Mouse (Mus musculus) lung, postnatal 36 days (tissue): ENCODE data around the gene Slc6a20a.
"Not testable (repeated sequence)": the region's sequence is repeated elsewhere in the genome, so short reads cannot be mapped to it uniquely, and the experiment has no call there.

ENCODE experiments used
- DNase-seq: peaks from one replicate; pipeline ENCODE4 v3.0.0; 2022; ENCODE audit warnings: mixed read lengths

Slc6a20a gene

DNA sequence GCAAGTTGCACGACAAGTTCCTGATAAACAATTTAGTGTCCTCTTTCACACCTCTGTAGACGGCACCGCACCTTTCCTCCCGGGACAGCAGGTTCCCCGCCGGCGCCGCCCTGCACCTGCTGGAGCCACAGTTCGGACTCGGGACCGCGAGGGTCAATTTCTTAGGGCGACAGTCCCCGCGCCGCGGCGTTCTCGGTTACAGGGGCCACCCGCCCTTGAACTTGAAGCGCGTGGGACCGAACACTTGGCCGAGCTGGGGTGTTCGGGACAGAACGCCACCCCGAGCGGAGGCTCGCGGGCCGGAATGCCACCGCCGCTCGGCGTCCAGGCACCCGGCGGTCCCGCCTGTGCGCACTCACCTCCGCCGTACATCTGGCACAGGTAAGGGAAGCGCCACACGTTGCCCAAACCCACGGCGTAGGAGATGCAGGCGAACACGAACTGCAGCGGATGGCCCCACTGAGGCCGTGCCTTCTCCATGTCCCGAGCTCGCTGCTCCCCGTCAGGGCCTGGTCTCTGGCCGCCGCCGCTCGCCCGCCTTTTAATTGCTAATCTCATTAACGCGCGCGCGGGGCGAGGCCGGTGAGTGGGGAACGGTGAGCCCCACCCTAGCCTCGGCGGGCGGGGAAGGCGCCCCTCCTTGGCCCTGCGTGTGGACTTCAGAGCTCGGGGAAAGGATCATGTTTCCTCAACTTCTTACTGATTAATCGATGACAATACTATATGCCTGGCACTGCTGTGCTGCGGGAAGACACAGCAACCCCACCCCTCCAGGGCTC is at the start of gene Slc6a20a, which contains the start of gene Ccr9:
TSS of gene Slc6a20a (minus strand) at position 559 of the 779 bp plus-strand sequence.
TSS of gene Ccr9 (plus strand) at position 113 of the 779 bp plus-strand sequence.
- peak; percentile 19 for DNase-seq

DNA sequence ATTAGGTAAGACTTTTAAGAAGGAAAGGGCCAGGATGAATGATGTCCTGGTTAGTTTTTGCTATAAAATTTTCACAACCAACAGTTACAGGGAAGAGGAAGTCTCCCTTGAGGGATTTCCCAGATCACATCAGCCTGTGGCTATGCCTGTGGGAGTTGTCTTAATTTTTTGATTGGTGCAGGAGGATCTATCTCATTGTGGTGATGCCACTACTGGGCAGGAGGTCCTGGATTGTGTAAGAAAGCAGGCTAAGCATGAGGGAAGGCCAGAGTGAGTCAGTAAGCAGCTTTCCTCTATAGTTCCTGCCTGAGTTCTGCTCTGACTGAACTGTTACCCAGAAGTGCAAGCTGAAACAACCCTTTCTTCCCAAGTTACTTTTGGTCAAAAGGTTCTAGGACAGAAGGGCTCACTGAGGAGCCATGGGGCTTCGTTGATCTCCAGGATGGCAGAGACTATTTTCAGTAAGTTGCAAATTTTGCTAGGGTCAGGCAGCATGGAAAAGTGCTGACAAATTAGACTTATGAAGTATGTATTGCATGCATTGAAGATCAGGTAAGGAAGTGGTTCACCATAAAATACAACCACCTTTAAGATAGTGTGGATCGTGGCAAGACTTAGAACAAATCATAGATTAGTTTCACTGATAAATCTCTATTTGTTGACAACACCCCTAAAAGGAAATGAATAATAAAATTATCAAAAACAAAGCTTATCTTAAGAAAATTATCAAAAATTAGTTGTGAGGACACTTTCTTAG is 44.2 kb upstream of the Slc6a20a start:
- DNase-seq: peak; percentile 8

DNA sequence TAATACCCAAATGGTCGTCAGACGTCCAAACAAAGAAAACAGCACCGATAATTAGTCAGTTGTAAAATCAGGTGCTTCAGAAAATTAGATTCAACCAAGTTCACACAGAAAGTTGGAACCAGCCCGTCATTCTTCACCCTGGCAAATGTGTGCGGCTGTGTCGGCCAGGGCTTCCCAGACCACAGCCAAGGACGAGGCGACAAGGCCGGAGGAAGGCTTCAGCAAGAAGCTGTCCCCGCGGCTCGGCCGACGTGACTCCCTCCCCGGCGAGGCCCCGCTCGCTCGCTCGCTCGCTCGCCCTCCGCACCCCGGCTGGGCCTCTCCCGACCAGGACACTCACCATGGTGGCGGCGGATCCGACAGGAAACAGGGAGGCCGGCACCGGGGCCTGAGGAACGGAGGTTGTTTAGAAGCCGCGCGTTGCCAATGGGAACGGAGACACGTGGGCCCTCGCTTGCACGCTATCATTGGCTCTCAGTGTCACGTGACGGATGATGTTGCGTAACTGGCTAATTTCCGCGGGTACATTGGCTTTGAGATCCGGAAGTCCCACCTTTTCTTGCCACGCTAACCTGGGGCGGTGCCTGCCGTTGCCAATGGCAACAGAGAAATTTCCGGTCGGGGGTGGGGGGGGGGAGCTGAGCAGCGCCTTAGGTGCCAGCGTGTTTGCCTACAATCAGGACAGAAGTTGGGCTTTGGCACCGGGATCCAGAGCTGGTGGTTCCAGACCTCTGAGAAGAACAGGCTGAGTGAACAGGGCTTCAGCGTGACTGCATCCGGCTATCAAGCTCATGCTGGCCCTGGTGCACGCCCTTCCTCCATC is 38.7 kb upstream of the Slc6a20a start, which contains the start of gene Lztfl1:
TSS of gene Lztfl1 (minus strand) at position 512 of the 823 bp plus-strand sequence.
- DNase-seq: peak; percentile 99

DNA sequence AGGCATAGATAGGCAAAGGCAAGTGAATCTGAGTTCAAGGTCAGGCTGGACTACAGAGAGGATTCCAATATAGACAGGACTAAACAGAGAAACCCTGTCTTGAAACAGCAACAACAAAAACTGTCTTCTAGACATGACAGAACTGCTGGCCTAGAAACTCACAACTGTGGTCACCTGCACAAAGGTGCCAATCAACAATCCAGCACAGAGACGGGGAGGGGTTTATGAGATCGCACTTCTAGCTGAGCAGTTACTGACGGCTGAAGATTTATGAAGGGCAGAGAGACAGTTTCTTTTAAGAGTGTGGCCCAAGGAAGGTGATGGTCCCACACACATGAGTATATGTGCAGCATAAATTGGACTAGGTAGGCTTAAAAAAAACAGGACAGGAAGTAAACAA is 37.6 kb upstream of the Slc6a20a start:
- DNase-seq: no peak

DNA sequence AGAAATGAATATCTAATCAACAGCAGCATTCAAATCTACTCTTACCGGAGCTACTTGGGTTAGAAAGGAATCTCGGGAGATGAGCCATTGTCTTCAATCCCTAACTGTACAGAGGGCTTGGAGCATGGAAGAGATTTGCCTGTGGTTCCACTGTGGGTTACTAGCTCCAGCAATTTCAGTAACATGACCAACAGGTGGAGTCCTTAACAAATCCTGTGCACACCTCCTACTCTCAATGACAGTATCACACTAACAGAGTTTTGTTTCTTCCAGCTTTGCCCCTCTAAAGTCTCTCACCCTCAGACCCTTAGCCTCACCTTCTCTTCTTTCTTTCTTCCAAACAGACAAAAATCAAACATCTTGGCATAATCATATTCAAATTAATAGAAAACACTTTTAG is 34.4 kb upstream of the Slc6a20a start:
- no peak for DNase-seq

DNA sequence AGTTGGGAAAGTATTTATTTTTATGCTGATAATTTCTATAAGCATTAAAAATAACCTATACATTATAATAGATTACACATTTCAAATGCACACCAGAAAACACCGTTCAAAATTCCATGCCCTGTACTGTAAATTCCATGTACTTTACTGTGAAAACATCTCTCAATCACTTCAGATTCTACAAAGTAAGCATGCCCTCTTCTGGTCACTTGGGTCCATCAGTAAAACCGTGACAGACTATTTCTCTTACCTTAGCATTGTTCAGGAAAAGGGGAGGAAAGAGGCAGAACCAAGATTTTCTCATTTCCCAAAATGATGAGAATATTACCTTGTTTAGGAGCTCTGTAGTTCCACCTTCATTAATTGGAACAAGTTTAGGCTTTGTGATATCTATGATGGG is 30.5 kb upstream of the Slc6a20a start:
- no peak for DNase-seq

DNA sequence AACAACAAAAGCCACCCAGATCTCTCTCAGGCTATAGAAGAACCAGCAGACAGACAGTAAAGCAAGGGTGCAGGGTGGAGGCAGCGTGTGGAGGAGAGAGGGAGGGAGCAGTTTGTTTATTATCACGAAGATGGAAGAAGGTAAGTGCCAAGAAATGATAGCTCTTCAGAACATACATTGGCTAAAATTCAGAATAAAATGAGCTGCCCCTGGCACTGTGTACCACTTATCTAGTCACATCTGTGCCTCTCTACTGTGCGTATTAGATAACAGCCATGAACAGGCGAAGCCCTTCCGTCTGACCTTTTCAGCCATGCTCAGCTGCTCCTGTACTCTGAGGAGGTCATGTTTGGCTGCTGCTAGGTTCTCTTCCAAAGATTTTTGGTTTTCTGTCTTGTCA is 23.1 kb upstream of the Slc6a20a start:
- DNase-seq: no peak

DNA sequence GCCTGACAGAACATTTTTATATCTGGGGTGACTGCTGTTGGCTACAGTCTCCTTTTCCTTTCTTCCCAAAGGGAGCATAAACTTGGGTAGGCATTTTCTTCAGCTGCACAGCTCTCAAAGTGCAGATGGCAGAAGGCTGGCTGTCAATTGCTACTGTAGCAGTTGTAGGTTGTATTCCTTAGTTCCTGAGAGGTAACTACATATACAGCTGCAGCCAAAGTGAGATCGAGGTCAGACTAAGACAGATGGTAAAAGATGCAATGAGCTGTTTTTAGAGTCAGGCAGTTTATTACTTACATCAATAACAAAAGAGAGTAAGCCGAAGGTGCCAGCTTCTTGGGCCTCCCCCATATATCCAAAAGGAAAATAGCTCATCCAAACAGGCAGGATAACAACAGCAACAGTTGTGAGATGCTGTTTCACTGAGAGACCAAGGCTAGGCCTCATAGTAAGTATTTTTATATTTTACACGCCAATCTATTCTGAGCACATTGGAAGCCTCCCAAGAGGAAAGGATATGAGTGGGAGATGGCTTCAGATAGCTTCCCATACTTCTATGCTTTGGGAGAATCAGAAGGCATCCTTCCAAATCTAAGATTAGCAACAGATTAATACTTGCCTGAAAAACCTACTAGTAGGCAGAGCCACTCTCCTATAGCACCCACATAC is 17.1 kb upstream of the Slc6a20a start:
- no peak for DNase-seq

DNA sequence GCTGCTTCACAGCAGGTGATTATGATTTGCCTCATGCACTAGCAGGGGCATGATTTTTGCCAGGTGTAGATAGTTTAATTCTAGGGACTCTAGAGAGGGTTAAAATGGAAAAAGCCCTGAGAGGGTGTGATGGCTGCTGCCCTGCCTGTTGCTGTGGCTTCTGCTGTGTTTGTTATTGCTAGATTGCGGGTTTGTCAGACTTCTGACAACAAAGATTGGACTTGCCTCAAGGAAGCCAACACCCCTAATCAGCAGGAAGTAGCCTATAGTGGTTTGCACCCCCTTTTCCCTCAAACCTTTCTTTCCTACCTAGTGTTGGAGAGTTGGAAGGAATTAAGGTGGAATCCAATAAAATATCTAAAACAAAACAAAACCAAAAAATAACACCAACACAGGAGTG is 9.5 kb upstream of the Slc6a20a start:
- DNase-seq: no peak

DNA sequence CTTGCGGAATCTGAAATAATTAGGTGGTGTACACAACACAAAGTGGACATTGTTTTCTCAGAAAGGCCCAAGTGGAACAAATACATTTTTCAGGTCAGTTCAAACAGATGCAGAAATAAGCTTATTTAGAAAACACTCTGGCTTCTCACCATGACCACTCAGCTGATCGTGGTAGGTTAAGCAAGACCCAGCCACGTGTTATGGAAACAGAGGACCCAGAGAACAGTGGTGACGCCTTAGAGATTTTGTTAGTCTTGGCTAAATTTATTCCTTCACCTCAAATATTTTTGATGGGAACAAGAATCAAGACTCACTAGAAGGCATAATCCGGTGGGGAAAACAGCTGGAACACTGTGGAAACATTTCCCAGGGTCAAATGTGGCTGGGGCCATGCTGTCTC is 7.5 kb upstream of the Slc6a20a start:
- DNase-seq: peak; percentile 25

DNA sequence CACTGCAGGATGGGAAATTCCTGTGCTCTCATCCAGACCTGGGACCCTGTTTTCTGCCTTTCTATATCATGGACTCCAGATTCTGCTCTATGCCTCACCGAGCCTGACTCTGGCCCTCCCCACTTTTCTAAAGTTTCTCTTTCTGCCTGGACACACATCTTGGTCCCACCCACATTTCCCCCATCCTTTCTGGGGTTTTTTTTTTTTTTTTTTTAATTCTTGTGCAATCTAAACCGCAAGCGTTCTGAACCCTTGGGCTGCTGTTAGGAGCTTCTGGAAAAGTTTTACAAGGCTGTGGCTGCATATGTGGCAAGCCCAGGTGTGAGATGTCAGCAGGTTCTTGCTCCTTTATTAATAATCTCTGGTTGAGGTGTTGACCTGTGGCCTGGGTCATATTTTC is 5.0 kb upstream of the Slc6a20a start:
- DNase-seq: peak; percentile 2

DNA sequence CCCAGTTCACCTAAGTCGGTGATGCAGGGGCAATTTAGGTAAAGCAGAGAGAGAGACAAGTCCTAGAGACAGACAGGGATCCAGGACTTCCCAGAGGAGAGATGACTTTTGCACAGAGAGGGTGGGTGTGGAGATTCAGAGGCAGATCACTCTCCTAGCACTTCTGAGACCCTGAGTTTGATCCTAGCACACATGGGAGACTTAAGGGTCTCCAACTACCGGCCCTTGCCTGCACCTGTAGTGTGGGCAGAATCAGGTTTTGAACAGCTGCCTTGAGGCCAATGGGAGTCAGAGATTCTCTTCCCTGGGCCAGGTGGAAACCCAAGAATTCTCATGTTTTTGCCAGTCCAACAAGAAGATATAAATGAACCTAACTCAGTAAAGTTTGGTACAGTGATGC is 513 bp upstream of the Slc6a20a start:
- DNase-seq: no peak

DNA sequence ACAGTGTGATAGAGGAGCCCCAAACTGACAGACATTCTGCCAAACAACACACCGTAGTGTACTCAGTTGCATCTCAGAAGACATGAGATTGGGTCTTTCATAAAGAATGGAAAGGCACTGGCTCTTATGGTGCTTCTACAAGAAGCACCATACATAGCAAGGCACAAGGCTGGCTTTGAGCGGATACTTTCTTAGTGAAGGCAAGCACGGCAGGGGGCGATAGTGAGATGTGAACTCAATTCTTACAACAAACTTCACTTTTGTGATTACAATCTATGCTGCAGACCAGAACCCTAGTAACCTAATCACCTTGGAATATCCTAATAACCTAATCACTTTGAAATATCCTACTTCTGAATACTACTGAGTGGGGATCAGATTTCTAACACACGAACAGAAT is 13.0 kb downstream of the Slc6a20a start:
- peak; percentile 76 for DNase-seq

DNA sequence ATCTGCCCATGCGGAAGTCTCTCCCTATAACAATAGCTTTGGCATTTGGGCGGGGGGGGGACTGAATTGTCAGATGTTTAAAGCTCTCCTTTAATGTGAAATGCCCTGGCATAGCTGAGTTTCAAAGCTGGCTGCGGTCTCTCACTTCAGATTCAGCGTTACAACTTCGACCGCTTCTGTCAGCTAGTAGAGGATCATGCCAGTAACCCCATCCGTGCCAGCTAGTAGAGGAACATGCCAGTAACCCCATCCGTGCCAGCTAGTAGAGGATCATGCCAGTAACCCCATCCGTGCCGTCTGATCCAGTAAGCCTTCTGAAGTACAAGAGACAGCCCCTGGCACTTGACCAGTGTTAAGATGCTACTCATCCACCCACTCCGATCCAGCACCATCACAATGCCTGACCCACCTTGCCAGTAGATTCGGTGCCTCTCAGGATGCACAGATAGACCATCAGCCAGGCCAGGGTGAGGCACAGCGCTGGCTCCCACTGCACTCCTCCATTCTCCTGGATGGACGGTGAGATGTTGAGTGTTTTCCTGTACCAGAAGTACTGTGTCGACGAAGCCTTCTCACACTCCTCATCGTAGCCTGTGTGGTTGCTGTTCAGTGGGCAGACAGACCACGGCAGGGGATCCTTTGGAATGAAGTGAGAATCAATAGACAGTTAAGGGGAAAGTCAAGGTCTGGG is 18.6 kb downstream of the Slc6a20a start:
- DNase-seq: not testable (repeated sequence)

DNA sequence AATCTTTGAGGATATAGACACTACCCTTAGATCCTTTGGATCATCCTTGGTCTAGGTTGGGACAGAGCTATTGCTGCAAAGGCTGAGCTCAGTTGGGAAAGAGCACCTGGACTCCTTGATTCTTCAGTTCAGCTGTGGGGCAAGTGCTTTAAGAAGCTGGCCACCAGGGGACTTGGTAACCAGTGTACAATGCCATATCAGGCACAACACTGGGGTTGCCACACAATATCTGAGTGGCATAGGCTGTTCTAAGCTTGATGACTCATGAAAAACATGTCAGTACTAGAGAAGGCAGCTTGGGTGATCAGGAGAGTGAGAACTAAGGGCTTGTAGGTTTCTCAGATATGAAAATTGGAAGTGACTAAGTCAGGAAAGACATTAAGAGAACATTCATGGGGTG is 19.7 kb downstream of the Slc6a20a start:
- no peak for DNase-seq

DNA sequence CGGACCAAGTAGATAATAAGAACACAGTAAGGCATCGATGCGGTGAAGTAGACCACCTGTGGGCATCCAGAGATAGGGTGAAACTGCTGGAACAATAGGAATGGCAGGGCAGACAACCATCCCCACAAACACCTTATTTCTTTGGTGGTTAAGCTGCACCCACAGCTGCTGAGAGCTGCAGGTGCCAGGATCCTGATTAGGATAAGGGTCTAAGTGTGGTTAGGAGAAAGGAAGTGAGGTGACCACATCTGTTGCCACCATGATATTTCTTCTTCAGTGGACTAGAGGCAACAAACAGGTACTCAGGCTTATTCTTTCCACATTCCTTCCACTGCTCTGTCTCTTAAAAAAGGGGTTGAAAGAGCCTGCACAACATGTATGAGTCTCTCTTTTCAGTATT is 21.2 kb downstream of the Slc6a20a start:
- no peak for DNase-seq

DNA sequence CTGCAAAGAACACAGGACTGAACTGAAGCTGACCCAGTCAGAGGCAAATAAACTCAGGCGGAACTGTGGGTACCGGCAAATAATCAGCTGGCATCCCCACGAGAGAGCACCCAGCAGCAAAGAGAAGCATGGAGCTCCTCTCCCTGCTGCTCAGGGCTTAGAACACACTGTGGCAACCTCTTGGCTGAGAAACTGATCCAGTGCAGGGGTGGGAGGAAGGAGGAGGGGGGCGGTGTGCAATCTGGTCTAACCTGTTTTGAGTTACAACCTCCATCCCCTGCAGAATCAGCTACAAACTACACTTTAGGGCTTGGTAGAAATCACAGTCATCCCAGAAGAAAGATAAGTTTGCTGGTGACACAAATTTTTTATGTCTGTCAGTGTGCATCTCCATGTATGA is 27.3 kb downstream of the Slc6a20a start:
- DNase-seq: peak; percentile 10

DNA sequence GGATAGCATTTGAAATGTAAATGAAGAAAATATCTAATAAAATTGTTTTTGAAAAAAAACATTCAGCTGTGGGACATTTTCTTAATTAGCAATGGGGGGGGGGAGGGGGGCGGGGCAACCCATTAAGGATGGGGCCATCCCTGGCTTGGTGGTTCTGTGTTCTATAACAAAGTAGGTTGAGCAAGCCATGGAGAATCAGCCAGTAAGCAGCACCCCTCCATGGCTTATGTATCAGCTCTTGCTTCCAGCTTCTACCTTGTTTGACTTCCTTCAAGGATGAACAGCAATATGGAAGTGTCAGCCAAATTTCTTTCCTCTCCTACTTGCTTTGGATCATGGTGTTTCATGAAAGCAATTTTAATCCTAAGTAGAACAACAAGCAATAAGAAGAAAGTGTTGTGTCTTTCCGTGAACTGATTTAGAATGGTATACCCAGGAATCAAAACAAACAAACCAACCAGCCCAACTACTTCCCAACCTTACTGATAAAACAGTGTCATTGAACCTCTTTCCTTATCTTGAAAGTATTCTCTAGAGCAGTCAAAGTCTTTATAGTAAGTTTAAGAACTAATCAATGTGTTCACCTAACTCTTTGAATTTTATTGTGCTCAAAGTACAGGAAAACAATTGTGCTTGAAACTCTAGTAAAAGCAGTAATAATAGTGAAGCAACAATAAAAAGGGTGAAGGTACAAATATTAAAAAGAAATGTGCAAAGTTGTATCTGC is 28.7 kb downstream of the Slc6a20a start:
- no peak for DNase-seq

DNA sequence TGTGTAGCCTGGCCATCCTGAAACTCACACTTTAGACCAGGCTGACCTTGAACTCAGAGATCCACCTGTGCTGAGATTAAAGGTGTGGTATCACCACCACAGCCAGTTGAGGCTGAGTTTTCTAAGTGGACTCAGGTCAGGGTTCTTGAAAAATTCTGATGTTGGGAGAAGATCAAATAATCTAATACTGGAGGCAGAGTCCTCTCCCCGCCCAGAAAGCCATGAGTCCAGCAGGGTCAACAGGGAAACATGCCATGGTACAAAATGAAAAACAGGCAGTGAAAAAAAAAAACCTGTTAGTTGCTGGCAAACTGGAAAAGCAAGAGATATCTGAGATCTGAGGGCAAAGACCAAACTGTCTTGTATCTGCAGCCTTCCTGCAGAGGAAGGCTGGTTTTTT is 38.6 kb downstream of the Slc6a20a start:
- no peak for DNase-seq

DNA sequence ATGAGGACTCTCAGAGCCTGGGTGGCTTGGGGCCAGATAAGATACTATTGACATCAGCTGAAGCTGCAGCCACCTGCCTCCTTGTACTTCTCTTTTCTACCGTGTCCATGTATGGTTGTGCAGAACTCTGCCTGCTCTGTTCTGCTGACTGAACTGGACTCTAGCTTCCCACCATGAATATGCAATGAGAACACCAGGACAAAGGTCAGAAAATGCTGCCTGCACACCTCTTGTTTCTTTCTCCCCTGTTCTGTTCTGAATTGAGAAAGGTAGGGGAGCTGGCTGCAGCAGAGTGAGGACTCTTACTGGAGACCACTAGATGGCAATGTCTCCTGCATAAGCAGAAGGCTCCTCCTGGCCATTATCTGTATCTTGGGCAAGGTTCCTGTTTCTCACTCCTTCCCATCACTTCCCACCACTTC is 40.0 kb downstream of the Slc6a20a start:
- peak; percentile 15 for DNase-seq

DNA sequence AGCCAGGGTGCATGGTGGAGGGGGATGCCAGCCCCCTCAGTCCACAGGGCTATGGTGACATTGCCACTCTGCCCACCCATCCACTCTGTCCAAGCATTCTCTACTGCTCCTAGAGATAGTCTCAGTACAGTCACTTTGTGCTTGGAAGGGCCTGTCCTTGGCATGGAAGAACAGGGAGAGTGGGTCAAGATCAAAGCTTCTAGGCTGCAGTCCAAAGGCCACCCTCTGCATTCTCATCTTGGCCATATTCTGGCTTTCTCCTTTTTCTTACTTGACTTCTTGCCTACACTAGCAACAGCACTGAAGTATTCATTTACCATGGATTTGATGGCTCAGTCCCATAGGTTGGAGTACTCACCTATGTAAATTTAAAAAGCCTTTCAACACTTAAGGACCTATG is 40.5 kb downstream of the Slc6a20a start:
- no peak for DNase-seq
